Mouse (Mus musculus) forebrain, embryonic 14.5 days (tissue): ENCODE measurements around the gene Atg9a. TPM values are rescaled to one million over a fixed set of nuclear protein-coding genes. Genes with fewer than 3 reads are reported as not detected.

Source experiments
- ATAC-seq: fragments of 200-750 bp; cut with Nextera tagmentation; 2 replicates; pipeline ENCODE4 v1.8.0; 2017; ENCODE audit warnings: mild to moderate bottlenecking, moderate library complexity
- DNase-seq: peaks from one replicate; pipeline ENCODE4 v3.0.0-alpha.2; 2015; ENCODE audit warnings: low spot score
- H3K27ac ChIP-seq: fragments of 300-500 bp; sonication (generic); 2 replicates; pipeline ENCODE4 v1.5.1; 2014; ENCODE audit warnings: low read depth, mild to moderate bottlenecking, control low read depth, low read length, moderate library complexity
- H3K27me3 ChIP-seq: fragments of 300-500 bp; sonication (generic); replicated peaks from 2 replicates; pipeline ENCODE4 v1.6.1; 2014; ENCODE audit warnings: low read length, control low read depth, mixed read lengths; ENCODE audit not compliant: control insufficient read depth, insufficient read depth
- H3K36me3 ChIP-seq: fragments of 300-500 bp; sonication (generic); 2 replicates; pipeline ENCODE4 v1.6.1; 2014; ENCODE audit warnings: low read length, control low read depth; ENCODE audit not compliant: control insufficient read depth, insufficient read depth
- H3K4me1 ChIP-seq: fragments of 300-500 bp; sonication (generic); 2 replicates; pipeline ENCODE4 v1.6.1; 2014; ENCODE audit warnings: antibody characterized with exemption, low read length, control low read depth; ENCODE audit not compliant: control insufficient read depth, insufficient read depth
- H3K4me2 ChIP-seq: fragments of 300-500 bp; sonication (generic); 2 replicates; pipeline ENCODE4 v1.6.1; 2014; ENCODE audit warnings: mild to moderate bottlenecking, control low read depth, low read length
- H3K4me3 ChIP-seq: fragments of 300-500 bp; sonication (generic); 2 replicates; pipeline ENCODE4 v1.5.1; 2014; ENCODE audit warnings: low read depth, low read length, control low read depth
- H3K9ac ChIP-seq: fragments of 300-500 bp; sonication (generic); 2 replicates; pipeline ENCODE4 v1.6.1; 2014; ENCODE audit warnings: mild to moderate bottlenecking, low read length, control low read depth, moderate library complexity
- H3K9me3 ChIP-seq: fragments of 300-500 bp; sonication (generic); replicated peaks from 2 replicates; pipeline ENCODE4 v1.6.1; 2016; ENCODE audit warnings: low read length, control low read depth, mixed read lengths; ENCODE audit not compliant: control insufficient read depth
- WGBS: fragments of 180-500 bp; shearing (Covaris S2); extraction: QIAGEN DNeasy Blood & Tissue Kit; methylation state at CpG from one replicate; pipeline ENCODE4 v1.1.7; 2014; 5-methylcytosine and 5-hydroxymethylcytosine counted together
- polyA plus RNA-seq: library from polyadenylated mRNA; unstranded; fragments of >200 nt; fragmentation: Nextera tagmentation; extraction: Ambion mirVana; gene quantifications from 2 replicates; pipeline ENCODE4 v1.2.1, GENCODE M21; 2014

Atg9a gene
- polyA plus RNA-seq, 1 experiment from 2014 or later: 25.5 TPM

GRCm38 (mm10) chr1:75168093-75168471 is 23.9 kb downstream of the Atg9a start:
- H3K4me1 ChIP-seq: 0 out of 2 replicates have a peak, but pooled peaks cover 8% of the 10 kb centered on the region
- H3K27me3 ChIP-seq: no peaks in the 10 kb centered on the region
- H3K36me3 ChIP-seq: peaks cover 26% of the 10 kb centered on the region
- H3K4me2 ChIP-seq: peak overlapping the region; percentile 68
- ATAC-seq (peak; percentile 30), DNase-seq (no peak)
- H3K9me3 ChIP-seq: no peaks in the 10 kb centered on the region
- peak overlapping the region; percentile 68 for H3K9ac ChIP-seq
- 0 out of 2 replicates have a peak overlapping the region, but pooled peaks have one; percentile 21 for H3K27ac ChIP-seq
- 10% methylated on average over 7 of the region's 7 CpGs for WGBS
- H3K4me3 ChIP-seq: peak overlapping the region; percentile 67

GRCm38 (mm10) chr1:75160256-75160617 is 31.8 kb downstream of the Atg9a start:
- Histone ChIP-seq H3K27ac (no peak overlapping the region), H3K4me3 (no peak overlapping the region), H3K27me3 (no peaks in the 10 kb centered on the region), H3K4me2 (no peak overlapping the region), H3K9ac (no peak overlapping the region), H3K4me1 (no peaks in the 10 kb centered on the region), H3K36me3 (no peaks in the 10 kb centered on the region), H3K9me3 (no peaks in the 10 kb centered on the region)
- WGBS: 75% methylated on average over 4 of the region's 4 CpGs
- ATAC-seq (no peak), DNase-seq (no peak)

GRCm38 (mm10) chr1:75159540-75160255 is 32.3 kb downstream of the Atg9a start:
- H3K27me3 ChIP-seq: no peaks in the 10 kb centered on the region
- H3K36me3 ChIP-seq: no peaks in the 10 kb centered on the region
- no peak overlapping the region for H3K27ac ChIP-seq
- H3K9me3 ChIP-seq: no peaks in the 10 kb centered on the region
- WGBS: 67% methylated on average over 5 of the region's 5 CpGs
- no peak overlapping the region for H3K4me2 ChIP-seq
- no peak overlapping the region for H3K4me3 ChIP-seq
- ATAC-seq: no peak
- H3K4me1 ChIP-seq: no peaks in the 10 kb centered on the region
- H3K9ac ChIP-seq: no peak overlapping the region
- no peak for DNase-seq

GRCm38 (mm10) chr1:75158990-75159389 is 33.0 kb downstream of the Atg9a start:
- Histone ChIP-seq H3K4me1 (no peaks in the 10 kb centered on the region), H3K27me3 (no peaks in the 10 kb centered on the region), H3K4me3 (no peak overlapping the region), H3K4me2 (no peak overlapping the region), H3K9me3 (no peaks in the 10 kb centered on the region), H3K9ac (no peak overlapping the region), H3K36me3 (no peaks in the 10 kb centered on the region), H3K27ac (no peak overlapping the region)
- ATAC-seq: no peak
- DNase-seq: no peak

- no peaks in the 10 kb centered on the region for H3K4me1 ChIP-seq
- 76% methylated on average over 3 of the region's 3 CpGs for WGBS
- no peak overlapping the region for H3K4me3 ChIP-seq
- no peak overlapping the region for H3K9ac ChIP-seq
- H3K9me3 ChIP-seq: no peaks in the 10 kb centered on the region
- DNase-seq (peak; percentile 4), ATAC-seq (no peak)
- H3K27me3 ChIP-seq: no peaks in the 10 kb centered on the region
- H3K4me2 ChIP-seq: no peak overlapping the region
- H3K27ac ChIP-seq: no peak overlapping the region
- no peaks in the 10 kb centered on the region for H3K36me3 ChIP-seq
Measured at GRCm38 (mm10) chr1:75155837-75156236, 36.2 kb downstream of the Atg9a start.

GRCm38 (mm10) chr1:75148727-75149126 is 43.3 kb downstream of the Atg9a start:
- peaks cover 8% of the 10 kb centered on the region for H3K4me1 ChIP-seq
- H3K4me2 ChIP-seq: no peak overlapping the region
- H3K27me3 ChIP-seq: no peaks in the 10 kb centered on the region
- DNase-seq (no peak), ATAC-seq (no peak)
- 91% methylated on average over 4 of the region's 4 CpGs for WGBS
- H3K36me3 ChIP-seq: peaks cover 51% of the 10 kb centered on the region
- H3K9me3 ChIP-seq: no peaks in the 10 kb centered on the region
- no peak overlapping the region for H3K27ac ChIP-seq
- H3K9ac ChIP-seq: no peak overlapping the region
- no peak overlapping the region for H3K4me3 ChIP-seq

- peaks cover 51% of the 10 kb centered on the region for H3K36me3 ChIP-seq
- ATAC-seq (no peak), DNase-seq (no peak)
- H3K9me3 ChIP-seq: no peaks in the 10 kb centered on the region
- no peaks in the 10 kb centered on the region for H3K27me3 ChIP-seq
- H3K4me2 ChIP-seq: no peak overlapping the region
- H3K27ac ChIP-seq: no peak overlapping the region
- no peak overlapping the region for H3K4me3 ChIP-seq
- H3K4me1 ChIP-seq: peaks cover 11% of the 10 kb centered on the region
- H3K9ac ChIP-seq: no peak overlapping the region
- WGBS: 83% methylated on average over 7 of the region's 7 CpGs
Measured at GRCm38 (mm10) chr1:75147411-75148135, 44.4 kb downstream of the Atg9a start.

- no peaks in the 10 kb centered on the region for H3K9me3 ChIP-seq
- peaks cover 16% of the 10 kb centered on the region for H3K4me1 ChIP-seq
- DNase-seq: no peak
- 95% methylated on average over 3 of the region's 3 CpGs for WGBS
- no peaks in the 10 kb centered on the region for H3K27me3 ChIP-seq
- no peak overlapping the region for H3K9ac ChIP-seq
- no peak overlapping the region for H3K4me2 ChIP-seq
- no peak for ATAC-seq
- no peak overlapping the region for H3K4me3 ChIP-seq
- peaks cover 51% of the 10 kb centered on the region for H3K36me3 ChIP-seq
- H3K27ac ChIP-seq: no peak overlapping the region
Measured at GRCm38 (mm10) chr1:75145589-75145988, 46.4 kb downstream of the Atg9a start.
